Mouse (Mus musculus) stomach, postnatal 0 days (tissue): ENCODE data around the gene Snrnp48.

Experiments
- CTCF ChIP-seq: IDR thresholded peaks from 2 replicates; pipeline ENCODE4 v1.5.1; 2016; ENCODE audit warnings: antibody characterized with exemption, low read depth, mild to moderate bottlenecking, moderate library complexity
- EP300 ChIP-seq: optimal IDR thresholded peaks from 2 replicates; pipeline ENCODE3; 2016; ENCODE audit warnings: antibody characterized with exemption

DNA sequence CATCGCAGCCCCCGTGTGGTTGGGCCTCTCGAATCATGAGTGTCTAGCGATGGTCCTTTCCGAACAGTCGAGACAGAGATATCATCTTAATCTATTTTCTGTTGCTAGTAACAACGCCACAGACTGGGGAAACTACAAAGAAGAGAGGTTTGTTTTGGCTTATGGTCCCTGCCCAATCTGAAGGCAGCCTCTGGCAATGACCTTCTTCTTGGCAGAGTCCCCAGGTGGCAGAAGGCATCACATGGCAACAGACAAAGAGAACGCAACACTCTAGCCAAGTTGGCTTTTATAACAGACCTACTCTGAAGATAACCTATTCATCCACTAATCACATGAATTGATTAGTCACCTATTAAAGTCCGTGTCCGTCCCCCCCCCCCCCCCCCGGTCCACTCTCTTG is 39.8 kb upstream of the Snrnp48 start:
- TF ChIP-seq CTCF (no peak), EP300 (no peak)
